Mouse (Mus musculus): ENCODE measurements around the gene Tcf7. TPM values are rescaled to one million over a fixed set of nuclear protein-coding genes. Genes with fewer than 3 reads are reported as not detected.

The Tcf7 gene
- polyA plus RNA-seq, 1 experiment from 2014 or later, result 5.5 TPM

GRCm38 (mm10) chr11:52231606-52232541 lies 50.9 kb downstream of the Tcf7 start, which contains the start of gene Skp1a:
Gene Skp1a (plus strand): TSS chr11:52231995.
- H3K4me3 ChIP-seq (ENCODE audit: low read depth, low read length), result peak within 1 kb of the TSS; percentile 96
- peak within 1 kb of the TSS; percentile 73 for H3K4me2 ChIP-seq
- 0 out of 2 replicates have a peak, but pooled peaks cover 6% of the 10 kb centered on the region for H3K4me1 ChIP-seq (ENCODE audit: control insufficient read depth, insufficient read depth, low read length)
- H3K27me3 ChIP-seq (ENCODE audit: control insufficient read depth, insufficient read depth, low read length), result no peaks in the 10 kb centered on the region
- H3K36me3 ChIP-seq (ENCODE audit: control insufficient read depth, insufficient read depth, low read length), result no peaks in the 10 kb centered on the region
- under 1% methylated on average over 87 of the region's 87 CpGs for WGBS (ENCODE audit: insufficient replicate concordance)
- peak; percentile 82 for ATAC-seq (replicated peaks; ENCODE audit: insufficient number of reproducible peaks, low FRiP score, low TSS enrichment)
- peak within 1 kb of the TSS; percentile 98 for H3K27ac ChIP-seq (ENCODE audit: low read depth, low read length)
- H3K9ac ChIP-seq (ENCODE audit: low read depth, low read length), result peak within 1 kb of the TSS; percentile 98
- H3K9me3 ChIP-seq (replicated peaks; ENCODE audit: control insufficient read depth, low read length), result no peaks in the 10 kb centered on the region

- H3K4me2 ChIP-seq, result peak overlapping the region; percentile 73
- peak overlapping the region; percentile 96; the same call in 1 of the 2 replicates for H3K4me3 ChIP-seq (ENCODE audit: low read depth, low read length)
- H3K9me3 ChIP-seq (replicated peaks; ENCODE audit: control insufficient read depth, low read length), result no peaks in the 10 kb centered on the region
- H3K27ac ChIP-seq (ENCODE audit: low read depth, low read length), result no peak overlapping the region
- no peaks in the 10 kb centered on the region for H3K27me3 ChIP-seq (ENCODE audit: control insufficient read depth, insufficient read depth, low read length)
- no peaks in the 10 kb centered on the region for H3K36me3 ChIP-seq (ENCODE audit: control insufficient read depth, insufficient read depth, low read length)
- WGBS (ENCODE audit: insufficient replicate concordance), result 51% methylated on average over 5 of the region's 5 CpGs
- 0 out of 2 replicates have a peak, but pooled peaks cover 6% of the 10 kb centered on the region for H3K4me1 ChIP-seq (ENCODE audit: control insufficient read depth, insufficient read depth, low read length)
- H3K9ac ChIP-seq (ENCODE audit: low read depth, low read length), result no peak overlapping the region
- no peak for ATAC-seq (replicated peaks; ENCODE audit: insufficient number of reproducible peaks, low FRiP score, low TSS enrichment)
Observed at GRCm38 (mm10) chr11:52230694-52231093, 52.1 kb downstream of the Tcf7 start.

- 0 out of 2 replicates have a peak, but pooled peaks cover 6% of the 10 kb centered on the region for H3K4me1 ChIP-seq (ENCODE audit: control insufficient read depth, insufficient read depth, low read length)
- no peak overlapping the region for H3K4me2 ChIP-seq
- H3K27ac ChIP-seq (ENCODE audit: low read depth, low read length), result no peak overlapping the region
- peaks cover 4% of the 10 kb centered on the region; the same call in 1 of the 2 replicates for H3K27me3 ChIP-seq (ENCODE audit: control insufficient read depth, insufficient read depth, low read length)
- WGBS (ENCODE audit: insufficient replicate concordance), result 81% methylated on average over 7 of the region's 7 CpGs
- H3K9ac ChIP-seq (ENCODE audit: low read depth, low read length), result no peak overlapping the region
- H3K4me3 ChIP-seq (ENCODE audit: low read depth, low read length), result no peak overlapping the region
- H3K9me3 ChIP-seq (replicated peaks; ENCODE audit: control insufficient read depth, low read length), result no peaks in the 10 kb centered on the region
- ATAC-seq (replicated peaks; ENCODE audit: insufficient number of reproducible peaks, low FRiP score, low TSS enrichment), result no peak
- H3K36me3 ChIP-seq (ENCODE audit: control insufficient read depth, insufficient read depth, low read length), result no peaks in the 10 kb centered on the region
Observed at GRCm38 (mm10) chr11:52228722-52229448, 53.9 kb downstream of the Tcf7 start.

GRCm38 (mm10) chr11:52227466-52228226 lies 55.2 kb downstream of the Tcf7 start:
- Histone ChIP-seq H3K27me3 (ENCODE audit: control insufficient read depth, insufficient read depth, low read length) (peaks cover 5% of the 10 kb centered on the region; the same call in 1 of the 2 replicates), H3K36me3 (ENCODE audit: control insufficient read depth, insufficient read depth, low read length) (no peaks in the 10 kb centered on the region), H3K27ac (ENCODE audit: low read depth, low read length) (no peak overlapping the region), H3K4me2 (no peak overlapping the region), H3K4me3 (ENCODE audit: low read depth, low read length) (no peak overlapping the region), H3K4me1 (ENCODE audit: control insufficient read depth, insufficient read depth, low read length) (no peaks in the 10 kb centered on the region), H3K9me3 (replicated peaks; ENCODE audit: control insufficient read depth, low read length) (no peaks in the 10 kb centered on the region), H3K9ac (ENCODE audit: low read depth, low read length) (no peak overlapping the region)
- no peak for ATAC-seq (replicated peaks; ENCODE audit: insufficient number of reproducible peaks, low FRiP score, low TSS enrichment)
- WGBS (ENCODE audit: insufficient replicate concordance), result 74% methylated on average over 13 of the region's 13 CpGs

- Histone ChIP-seq H3K9me3 (replicated peaks; ENCODE audit: control insufficient read depth, low read length) (no peaks in the 10 kb centered on the region), H3K4me3 (ENCODE audit: low read depth, low read length) (no peak overlapping the region), H3K9ac (ENCODE audit: low read depth, low read length) (no peak overlapping the region), H3K4me2 (no peak overlapping the region), H3K4me1 (ENCODE audit: control insufficient read depth, insufficient read depth, low read length) (no peaks in the 10 kb centered on the region), H3K27me3 (ENCODE audit: control insufficient read depth, insufficient read depth, low read length) (peaks cover 5% of the 10 kb centered on the region; the same call in 1 of the 2 replicates), H3K27ac (ENCODE audit: low read depth, low read length) (no peak overlapping the region), H3K36me3 (ENCODE audit: control insufficient read depth, insufficient read depth, low read length) (no peaks in the 10 kb centered on the region)
- WGBS (ENCODE audit: insufficient replicate concordance), result 72% methylated on average over 3 of the region's 3 CpGs
- no peak for ATAC-seq (replicated peaks; ENCODE audit: insufficient number of reproducible peaks, low FRiP score, low TSS enrichment)
Observed at GRCm38 (mm10) chr11:52227053-52227452, 55.8 kb downstream of the Tcf7 start.

GRCm38 (mm10) chr11:52225986-52226599 lies 56.7 kb downstream of the Tcf7 start:
- Histone ChIP-seq H3K9me3 (replicated peaks; ENCODE audit: control insufficient read depth, low read length) (no peaks in the 10 kb centered on the region), H3K27ac (ENCODE audit: low read depth, low read length) (no peak overlapping the region), H3K9ac (ENCODE audit: low read depth, low read length) (no peak overlapping the region), H3K4me2 (no peak overlapping the region), H3K4me3 (ENCODE audit: low read depth, low read length) (no peak overlapping the region), H3K27me3 (ENCODE audit: control insufficient read depth, insufficient read depth, low read length) (peaks cover 5% of the 10 kb centered on the region; the same call in 1 of the 2 replicates), H3K36me3 (ENCODE audit: control insufficient read depth, insufficient read depth, low read length) (no peaks in the 10 kb centered on the region), H3K4me1 (ENCODE audit: control insufficient read depth, insufficient read depth, low read length) (no peaks in the 10 kb centered on the region)
- 61% methylated on average over 3 of the region's 3 CpGs for WGBS (ENCODE audit: insufficient replicate concordance)
- no peak for ATAC-seq (replicated peaks; ENCODE audit: insufficient number of reproducible peaks, low FRiP score, low TSS enrichment)

- ATAC-seq (replicated peaks; ENCODE audit: insufficient number of reproducible peaks, low FRiP score, low TSS enrichment), result no peak
- H3K4me2 ChIP-seq, result peak overlapping the region; percentile 57
- no peaks in the 10 kb centered on the region for H3K36me3 ChIP-seq (ENCODE audit: control insufficient read depth, insufficient read depth, low read length)
- H3K4me1 ChIP-seq (ENCODE audit: control insufficient read depth, insufficient read depth, low read length), result no peaks in the 10 kb centered on the region
- no peaks in the 10 kb centered on the region for H3K9me3 ChIP-seq (replicated peaks; ENCODE audit: control insufficient read depth, low read length)
- 0 out of 2 replicates have a peak overlapping the region, but pooled peaks have one; percentile 8 for H3K4me3 ChIP-seq (ENCODE audit: low read depth, low read length)
- H3K27me3 ChIP-seq (ENCODE audit: control insufficient read depth, insufficient read depth, low read length), result peaks cover 5% of the 10 kb centered on the region; the same call in 1 of the 2 replicates
- WGBS (ENCODE audit: insufficient replicate concordance), result 13% methylated on average over 19 of the region's 19 CpGs
- H3K27ac ChIP-seq (ENCODE audit: low read depth, low read length), result no peak overlapping the region
- H3K9ac ChIP-seq (ENCODE audit: low read depth, low read length), result no peak overlapping the region
Observed at GRCm38 (mm10) chr11:52223968-52224682, 58.7 kb downstream of the Tcf7 start.

Measured in heart, embryonic 11.5 days (tissue).